Mouse (Mus musculus) cerebellum, postnatal 4 days (tissue): ENCODE results near the gene Ap4s1.

ENCODE experiments used
- DNase-seq, 2 experiments: peaks; one replicate each; pipeline ENCODE4 v3.0.0; 2022; ENCODE audit warnings: low spot score in 2 of 2, mixed read lengths in 1 of 2

The Ap4s1 gene

DNA sequence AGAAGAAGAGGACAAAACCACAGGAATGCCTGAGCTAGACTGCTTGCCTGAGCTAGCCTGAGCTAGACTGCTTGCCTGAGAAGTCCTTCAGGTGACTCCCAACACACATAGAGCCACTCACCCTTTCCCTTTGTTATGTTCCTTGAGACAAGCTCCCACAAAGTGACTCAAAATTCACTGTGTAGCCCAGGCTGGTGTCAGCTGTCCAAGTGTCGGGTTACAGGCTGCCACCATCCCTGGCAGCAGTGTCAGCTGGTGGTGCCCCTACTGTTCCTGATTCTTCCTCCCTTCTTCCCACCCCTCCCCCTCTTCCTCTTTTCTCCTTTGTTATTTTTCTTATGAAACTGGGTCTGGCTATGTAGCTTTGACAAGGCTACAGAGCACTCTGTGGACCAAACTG is 13.0 kb downstream of the Ap4s1 start:
- no peak for DNase-seq

GRCm38 (mm10) chr12:51704572-51704971 is 13.7 kb downstream of the Ap4s1 start:
- DNase-seq: no peak

- no peak for DNase-seq
Observed at GRCm38 (mm10) chr12:51705778-51706177, 14.9 kb downstream of the Ap4s1 start.

DNA sequence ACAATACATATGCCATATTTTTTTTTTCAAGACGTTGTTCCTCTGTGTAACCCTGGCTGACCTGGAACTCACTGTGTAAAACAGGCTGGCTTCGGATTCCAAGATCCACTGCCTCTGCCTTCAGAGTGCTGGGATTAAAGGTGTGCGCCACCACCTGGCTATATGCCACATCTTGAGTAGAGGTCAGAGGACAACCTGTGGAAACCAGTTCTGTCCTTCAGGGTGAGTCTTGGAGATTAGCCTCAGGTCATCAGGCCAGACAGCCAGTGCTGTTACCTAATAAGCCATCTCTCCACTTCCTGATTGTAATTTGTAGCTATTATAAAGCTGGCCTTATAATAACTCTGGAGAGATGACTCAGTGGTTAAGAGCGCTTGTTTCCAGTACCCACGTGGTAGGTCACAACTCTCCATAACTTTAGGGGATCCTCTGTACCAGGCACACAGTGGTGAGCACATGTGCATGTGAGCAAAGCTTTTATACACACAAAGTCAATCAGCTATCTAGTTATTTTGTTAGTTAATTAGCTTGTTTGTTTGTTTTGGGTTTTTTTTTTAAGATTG is 15.9 kb downstream of the Ap4s1 start:
- DNase-seq: no peak

DNA sequence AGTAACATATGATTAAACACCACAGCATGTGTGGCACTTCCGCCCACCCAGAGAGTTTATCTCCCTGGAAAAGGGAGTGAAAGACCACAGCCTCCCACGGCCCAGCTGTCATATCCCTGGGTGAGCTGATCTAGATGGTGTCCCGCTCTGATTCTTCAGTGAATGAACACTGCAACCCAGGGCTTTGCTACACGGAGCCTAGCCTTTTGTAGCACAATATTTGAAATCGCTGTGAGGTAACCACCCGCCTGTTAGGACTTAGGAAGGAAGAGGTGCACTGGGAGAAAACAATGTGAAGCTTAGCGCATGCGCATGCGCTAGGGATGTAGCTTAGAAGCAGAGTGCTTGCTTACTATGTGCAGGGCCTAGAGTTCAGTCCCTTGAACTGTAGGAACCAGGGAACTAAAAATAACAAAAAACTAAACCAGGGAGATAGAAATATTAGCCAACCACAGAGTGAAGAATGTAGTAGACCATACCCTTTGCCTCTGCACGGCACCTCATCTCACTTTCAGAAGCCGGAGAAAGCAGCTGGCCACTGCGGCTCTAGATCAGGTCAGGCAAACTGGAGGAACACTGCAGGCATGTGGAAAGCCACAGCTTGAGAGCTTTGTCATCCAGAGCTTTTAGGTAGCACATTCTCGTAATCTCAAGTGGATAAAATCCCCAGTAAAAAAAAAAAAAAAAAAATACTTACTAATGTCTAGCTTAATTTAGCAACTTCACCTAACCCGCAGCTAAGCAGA is 18.3 kb downstream of the Ap4s1 start:
- DNase-seq: no peak

DNA sequence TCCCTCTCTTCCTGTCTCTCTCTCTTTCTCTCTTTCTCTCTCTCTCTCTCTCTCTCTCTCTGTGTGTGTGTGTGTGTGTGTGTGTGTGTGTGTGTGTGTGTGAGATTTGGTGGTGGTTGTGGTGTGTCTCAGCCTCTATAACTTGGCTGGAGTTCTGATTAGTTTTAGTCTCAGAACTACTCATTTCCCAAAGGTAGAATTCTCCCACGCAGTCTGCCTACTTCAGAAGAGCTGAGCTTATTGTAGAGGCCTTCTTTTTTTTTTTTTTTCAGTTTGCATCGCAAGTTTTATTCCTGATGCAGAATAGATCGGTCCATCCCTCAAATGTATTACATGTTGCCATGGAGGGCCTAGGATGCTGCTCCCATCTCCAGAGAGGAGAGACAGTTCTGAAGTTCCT is 18.9 kb downstream of the Ap4s1 start:
- no peak for DNase-seq

- no peak for DNase-seq
Observed at GRCm38 (mm10) chr12:51710154-51710553, 19.3 kb downstream of the Ap4s1 start.

DNA sequence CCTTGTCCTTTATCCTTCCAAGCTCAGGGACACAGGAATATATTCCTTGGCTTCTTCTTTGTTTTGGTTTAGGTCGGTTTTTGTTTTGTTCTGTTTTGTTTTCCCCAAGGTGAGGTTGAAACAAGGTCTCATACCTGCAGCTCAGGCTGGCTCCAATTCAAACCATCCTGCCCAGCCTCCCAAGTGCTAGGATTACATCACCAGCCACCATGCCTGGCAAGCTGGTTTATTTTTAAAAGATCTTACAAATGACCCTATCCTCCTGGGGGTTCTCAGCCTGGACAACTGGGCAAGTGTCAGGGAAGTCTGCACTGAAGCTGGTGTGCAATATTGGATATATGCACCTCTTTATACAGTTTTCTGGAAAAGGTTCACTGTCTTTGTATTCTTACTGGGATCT is 21.9 kb downstream of the Ap4s1 start:
- DNase-seq: no peak

DNA sequence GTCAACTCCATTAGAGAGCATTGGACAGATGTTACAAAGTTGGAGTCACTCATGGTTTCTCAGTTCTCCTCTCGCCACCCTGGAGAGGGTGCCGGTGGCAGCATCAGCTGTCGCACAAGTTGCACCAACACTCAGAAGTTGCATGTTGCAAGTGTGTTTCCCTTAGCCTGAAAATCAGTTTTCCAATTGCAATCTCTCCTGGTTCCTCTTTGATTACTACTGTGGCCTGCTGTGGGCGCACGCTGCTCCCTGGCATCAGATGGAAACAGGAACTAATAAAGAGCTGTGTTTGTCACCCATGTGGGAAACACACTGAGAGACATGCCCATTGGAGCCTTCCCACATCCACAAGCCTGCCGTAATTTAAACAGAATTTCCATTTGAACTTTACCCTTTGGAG is 27.8 kb downstream of the Ap4s1 start:
- DNase-seq: no peak

GRCm38 (mm10) chr12:51721836-51722235 is 31.0 kb downstream of the Ap4s1 start:
- no peak for DNase-seq

DNA sequence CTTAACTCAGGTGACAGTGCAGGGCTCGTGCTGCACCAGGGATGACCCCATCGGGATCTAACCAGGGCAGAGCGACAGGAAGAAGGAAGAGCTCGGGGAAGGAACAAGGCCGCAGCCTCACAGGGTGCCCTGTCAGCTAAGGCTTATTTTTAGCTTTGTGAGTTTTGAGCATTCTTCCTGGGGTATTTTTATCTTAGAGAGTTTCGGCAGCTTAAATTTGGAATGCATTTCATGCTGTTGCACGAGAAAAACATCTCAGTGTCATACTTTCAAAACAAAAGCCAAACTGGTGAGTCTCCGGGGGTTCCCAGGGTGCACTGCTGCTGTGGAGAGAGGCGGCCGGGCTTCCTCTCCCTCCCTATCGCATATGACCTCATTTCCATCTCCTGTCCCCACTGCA is 38.2 kb downstream of the Ap4s1 start:
- DNase-seq: no peak

DNA sequence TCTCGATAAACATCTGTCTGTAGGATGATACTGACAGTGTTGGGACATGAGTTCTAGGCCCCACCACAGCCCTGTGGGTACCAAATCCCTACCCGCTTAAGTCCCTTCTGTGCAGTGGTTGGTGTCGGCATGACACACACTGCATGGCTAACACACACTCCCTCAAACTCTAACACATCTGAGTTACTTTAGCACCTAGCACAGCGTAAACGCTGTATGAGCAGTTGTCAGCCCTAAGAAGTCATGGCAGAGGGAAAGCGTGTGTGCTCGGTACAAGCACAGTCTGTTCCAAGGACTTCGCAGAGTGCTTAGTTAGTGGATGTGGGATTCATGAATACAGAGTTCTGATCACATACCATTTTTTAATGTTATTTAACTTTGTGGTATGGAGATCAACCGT is 39.0 kb downstream of the Ap4s1 start:
- no peak for DNase-seq

DNA sequence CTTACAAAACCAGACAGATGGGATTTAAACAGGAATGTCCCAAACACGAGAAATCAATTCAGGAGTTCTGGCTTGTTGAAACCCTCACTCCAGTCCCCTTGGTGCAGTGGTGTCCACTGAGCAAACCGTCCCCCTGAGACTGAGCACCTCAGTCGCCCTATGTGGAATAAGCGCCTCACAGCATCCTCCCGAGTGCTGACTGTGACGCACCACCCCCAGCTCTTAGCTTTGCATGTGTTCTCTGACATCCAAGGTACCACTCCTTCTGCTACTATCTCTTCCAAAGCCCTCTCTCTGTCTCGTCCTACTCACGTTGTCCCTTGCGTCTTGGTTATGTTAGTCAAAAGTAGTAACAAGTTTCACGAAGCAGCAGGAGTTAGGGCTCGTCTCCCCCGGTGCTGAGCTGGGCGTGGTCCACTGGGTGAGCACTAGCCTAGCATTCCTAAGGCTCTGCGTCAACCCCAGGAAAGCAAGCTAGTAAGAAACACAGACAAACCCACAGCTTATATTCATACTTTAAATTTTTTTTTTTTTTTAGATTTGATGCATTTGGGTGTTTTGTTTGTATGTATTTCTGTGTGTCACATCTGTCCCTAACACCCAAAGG is 43.9 kb downstream of the Ap4s1 start:
- DNase-seq: no peak

DNA sequence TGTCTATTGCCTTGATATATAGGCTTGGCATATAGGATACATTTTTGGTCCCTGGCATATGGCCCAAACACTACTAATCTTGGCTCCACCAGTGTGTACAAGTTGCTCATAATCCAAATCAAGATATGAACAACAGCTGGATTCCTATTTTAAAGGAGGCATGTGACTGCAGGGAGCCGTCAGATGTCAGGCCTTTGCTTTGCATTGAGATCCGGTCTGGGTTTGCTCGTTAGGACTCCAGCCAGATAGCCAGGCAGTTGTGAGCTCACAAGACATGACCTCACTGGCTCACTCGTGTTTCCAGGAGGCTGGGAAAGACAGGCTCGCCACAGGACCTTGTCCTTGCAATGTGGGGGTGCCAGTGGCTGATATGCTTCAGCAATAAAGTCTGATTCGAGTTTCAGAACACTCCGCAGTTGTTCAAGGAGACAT is 45.0 kb downstream of the Ap4s1 start:
- no peak for DNase-seq

- no peak for DNase-seq
Observed at GRCm38 (mm10) chr12:51736381-51736780, 45.5 kb downstream of the Ap4s1 start.

- DNase-seq: no peak
Observed at GRCm38 (mm10) chr12:51736807-51737206, 46.0 kb downstream of the Ap4s1 start.

DNA sequence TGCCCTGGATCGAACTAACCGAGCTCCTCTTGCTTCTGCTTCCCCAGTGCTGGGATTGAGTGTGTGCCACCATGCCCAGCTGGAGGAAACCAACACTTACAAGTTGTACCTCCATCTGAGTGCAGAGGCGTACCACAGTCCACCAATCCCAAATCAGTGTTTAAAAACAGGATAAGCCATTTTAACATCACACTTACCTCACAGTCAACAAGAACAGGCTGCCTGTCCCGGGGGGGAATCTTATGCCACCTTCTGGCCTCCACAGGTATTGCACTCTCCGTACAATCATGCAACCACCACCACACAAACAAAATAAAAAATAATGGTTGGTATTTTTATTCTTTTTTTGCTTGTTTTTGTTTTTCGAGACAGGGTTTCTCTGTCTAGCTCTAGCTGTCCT is 50.9 kb downstream of the Ap4s1 start:
- DNase-seq: peak in 1 of 2 experiments; percentile 36

DNA sequence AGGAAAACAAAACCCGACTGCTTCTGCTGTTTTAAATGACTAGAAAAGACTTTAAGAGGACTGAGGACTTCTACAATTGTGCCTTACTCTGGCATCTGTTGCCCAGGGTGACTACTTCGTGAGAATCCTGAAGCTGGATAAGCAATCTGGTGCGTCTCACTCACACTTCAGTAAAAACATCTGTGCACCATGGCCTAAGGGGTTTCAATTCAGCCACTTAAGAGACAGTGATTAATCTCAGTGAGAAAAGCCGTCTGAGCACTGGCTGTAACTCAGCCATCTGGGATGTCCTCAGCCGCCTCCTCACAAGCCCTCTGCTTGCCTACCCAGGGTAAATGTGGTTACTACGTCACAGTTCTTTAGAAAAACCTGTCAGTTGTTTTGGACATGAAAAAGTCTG is 54.1 kb downstream of the Ap4s1 start:
- no peak for DNase-seq

GRCm38 (mm10) chr12:51747348-51747747 is 56.5 kb downstream of the Ap4s1 start:
- no peak for DNase-seq

DNA sequence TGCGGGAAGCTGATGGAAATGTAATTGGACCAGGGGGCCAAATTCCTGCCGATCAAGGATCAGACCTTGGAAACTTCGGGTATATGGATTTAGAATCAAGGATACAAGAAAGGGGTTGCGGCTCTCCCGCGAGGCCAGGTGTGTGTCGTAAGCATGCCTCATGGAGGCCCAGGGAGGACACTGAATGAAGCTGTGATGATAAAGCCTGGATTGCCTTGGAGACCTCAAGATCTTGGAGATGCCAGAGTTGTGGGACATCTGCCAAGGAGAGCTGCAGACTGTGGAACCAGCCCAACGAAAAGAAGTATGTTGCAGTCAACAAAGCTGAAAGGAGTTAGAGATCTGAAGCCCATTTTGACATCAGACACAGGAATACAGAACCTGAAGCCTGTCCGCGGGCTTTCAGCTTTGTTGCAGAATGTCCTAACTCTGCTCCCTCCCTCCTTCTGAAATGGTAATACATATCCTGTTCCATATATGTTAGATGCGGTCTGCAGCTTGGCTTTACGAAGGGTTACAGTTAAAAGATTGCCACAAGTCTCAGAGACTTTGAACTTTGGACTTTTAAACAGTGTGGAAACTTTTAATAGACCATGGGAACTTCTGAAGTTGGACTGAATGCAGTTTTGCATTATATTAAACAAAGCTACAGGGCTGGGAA is 65.2 kb downstream of the Ap4s1 start:
- DNase-seq: no peak

DNA sequence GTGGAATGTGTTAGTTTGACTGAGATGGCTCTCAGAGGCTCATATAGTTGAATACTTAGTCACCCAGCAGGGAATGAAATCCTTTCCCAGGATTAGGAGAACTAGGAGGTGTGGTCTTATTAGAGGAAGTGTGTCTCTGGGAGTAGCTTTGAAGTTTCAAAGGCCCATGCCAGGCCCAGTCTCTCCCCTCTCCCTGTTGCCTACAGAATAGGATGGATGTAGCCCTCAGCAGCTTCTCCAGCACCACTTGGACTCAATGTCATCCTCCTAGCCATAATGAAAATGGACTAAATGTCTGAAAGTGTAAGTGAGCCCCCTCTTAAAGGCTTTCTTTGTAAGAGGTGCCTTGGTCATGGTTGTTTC is 65.7 kb downstream of the Ap4s1 start:
- DNase-seq: no peak

GRCm38 (mm10) chr12:51759374-51759773 is 68.5 kb downstream of the Ap4s1 start:
- no peak for DNase-seq

DNA sequence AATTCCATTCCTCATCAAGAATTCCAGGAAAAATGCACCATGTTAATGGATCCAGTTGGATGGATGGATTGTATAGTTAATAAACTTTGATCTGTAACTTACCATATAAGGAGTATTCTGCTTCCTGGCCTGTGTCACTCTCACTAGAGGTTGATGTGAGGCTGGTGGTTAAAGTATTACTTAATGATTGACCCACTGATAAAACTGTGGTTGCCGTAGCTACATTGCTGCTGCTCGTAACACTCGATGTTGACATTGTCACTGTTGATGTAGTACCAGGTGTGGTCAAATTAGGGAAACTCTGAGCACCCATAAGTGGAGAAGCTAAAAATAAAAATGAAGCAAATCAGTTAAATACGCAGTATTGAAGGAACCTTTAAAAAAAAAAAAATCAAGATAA is 76.6 kb downstream of the Ap4s1 start:
- no peak for DNase-seq
